Mouse (Mus musculus) stomach, embryonic 16.5 days (tissue): ENCODE measurements at regions not wholly inside any gene's neighbourhood (a gene's known extent, or its start where the extent isn't known, plus 50 kb on each side); places are given as distances from the start of the nearest gene placed in this dataset.
"Not testable (repeated sequence)": the region's sequence is repeated elsewhere in the genome, so short reads cannot be mapped to it uniquely, and the experiment has no call there.

Experiments
- ATAC-seq: fragments of 200-750 bp; cut with Nextera tagmentation; 2 replicates; pipeline ENCODE4 v1.8.0; 2017; ENCODE audit warnings: moderate number of reproducible peaks, moderate TSS enrichment; ENCODE audit not compliant: insufficient read depth, low FRiP score
- H3K27ac ChIP-seq: fragments of 300-500 bp; sonication (generic); 2 replicates; pipeline ENCODE4 v1.5.1; 2014; ENCODE audit warnings: low read length
- H3K27me3 ChIP-seq: fragments of 300-500 bp; sonication (generic); 2 replicates; pipeline ENCODE4 v1.6.1; 2014; ENCODE audit warnings: low read length, control low read depth, mixed read lengths; ENCODE audit not compliant: control insufficient read depth, insufficient read depth
- H3K36me3 ChIP-seq: fragments of 300-500 bp; sonication (generic); 2 replicates; pipeline ENCODE4 v1.6.1; 2014; ENCODE audit warnings: low read length; ENCODE audit not compliant: control insufficient read depth, insufficient read depth
- H3K4me1 ChIP-seq: fragments of 300-500 bp; sonication (generic); 2 replicates; pipeline ENCODE4 v1.6.1; 2014; ENCODE audit warnings: low read length, control low read depth, mixed read lengths; ENCODE audit not compliant: control insufficient read depth, insufficient read depth
- H3K4me2 ChIP-seq: fragments of 300-500 bp; sonication (generic); 2 replicates; pipeline ENCODE4 v1.6.1; 2014; ENCODE audit warnings: low read depth, low read length, mixed read lengths
- H3K4me3 ChIP-seq: fragments of 300-500 bp; sonication (generic); replicated peaks from 2 replicates; pipeline ENCODE4 v1.5.1; 2014; ENCODE audit warnings: mild to moderate bottlenecking, low read length
- H3K9ac ChIP-seq: fragments of 300-500 bp; sonication (generic); 2 replicates; pipeline ENCODE4 v1.6.1; 2014; ENCODE audit warnings: low read length
- H3K9me3 ChIP-seq: fragments of 300-500 bp; sonication (generic); replicated peaks from 2 replicates; pipeline ENCODE4 v1.6.1; 2016; ENCODE audit warnings: low read length, control low read depth; ENCODE audit not compliant: control insufficient read depth
- WGBS: fragments of 180-500 bp; shearing (Covaris S2); extraction: QIAGEN DNeasy Blood & Tissue Kit; methylation state at CpG from one replicate; pipeline ENCODE4 v1.1.7; 2014; 5-methylcytosine and 5-hydroxymethylcytosine counted together

- 79% methylated on average over 9 of the region's 9 CpGs for WGBS
- Histone ChIP-seq H3K36me3 (no peaks in the 10 kb centered on the region), H3K4me3 (no peak overlapping the region), H3K27ac (no peak overlapping the region), H3K9ac (no peak overlapping the region), H3K4me2 (no peak overlapping the region), H3K4me1 (0 out of 2 replicates have a peak, but pooled peaks cover 3% of the 10 kb centered on the region), H3K27me3 (no peaks in the 10 kb centered on the region), H3K9me3 (no peaks in the 10 kb centered on the region)
- ATAC-seq, result no peak
Measured at GRCm38 (mm10) chr8:78118493-78118892, 94.6 kb upstream of the Ttc29 start.

GRCm38 (mm10) chr8:78119682-78120081 is 93.4 kb upstream of the Ttc29 start:
- H3K4me2 ChIP-seq, result no peak overlapping the region
- H3K9ac ChIP-seq, result no peak overlapping the region
- WGBS, result 57% methylated on average over 11 of the region's 11 CpGs
- no peaks in the 10 kb centered on the region for H3K36me3 ChIP-seq
- ATAC-seq, result no peak
- H3K9me3 ChIP-seq, result no peaks in the 10 kb centered on the region
- no peak overlapping the region for H3K4me3 ChIP-seq
- H3K4me1 ChIP-seq, result 0 out of 2 replicates have a peak, but pooled peaks cover 3% of the 10 kb centered on the region
- H3K27me3 ChIP-seq, result no peaks in the 10 kb centered on the region
- H3K27ac ChIP-seq, result no peak overlapping the region

- no peak for ATAC-seq
- Histone ChIP-seq H3K27me3 (no peaks in the 10 kb centered on the region), H3K9me3 (no peaks in the 10 kb centered on the region), H3K4me1 (0 out of 2 replicates have a peak, but pooled peaks cover 3% of the 10 kb centered on the region), H3K27ac (no peak overlapping the region), H3K9ac (no peak overlapping the region), H3K36me3 (no peaks in the 10 kb centered on the region), H3K4me3 (no peak overlapping the region), H3K4me2 (no peak overlapping the region)
- WGBS, result 52% methylated on average over 5 of the region's 5 CpGs
Measured at GRCm38 (mm10) chr8:78124248-78124647, 88.8 kb upstream of the Ttc29 start.

- no peak overlapping the region for H3K4me3 ChIP-seq
- no peak overlapping the region for H3K27ac ChIP-seq
- WGBS, result 15% methylated on average over 2 of the region's 2 CpGs
- no peak overlapping the region for H3K9ac ChIP-seq
- H3K27me3 ChIP-seq, result no peaks in the 10 kb centered on the region
- no peaks in the 10 kb centered on the region for H3K9me3 ChIP-seq
- ATAC-seq, result no peak
- H3K36me3 ChIP-seq, result no peaks in the 10 kb centered on the region
- H3K4me2 ChIP-seq, result no peak overlapping the region
- H3K4me1 ChIP-seq, result no peaks in the 10 kb centered on the region
Measured at GRCm38 (mm10) chr8:78127852-78128251, 85.2 kb upstream of the Ttc29 start.

- Histone ChIP-seq H3K4me2 (no peak overlapping the region), H3K27ac (no peak overlapping the region)
- ATAC-seq, result no peak
Measured at GRCm38 (mm10) chr8:78129061-78129460, 84.0 kb upstream of the Ttc29 start.

GRCm38 (mm10) chr8:78139514-78139913 is 73.6 kb upstream of the Ttc29 start:
- not testable (repeated sequence) for H3K4me3 ChIP-seq, H3K4me2 ChIP-seq, H3K9me3 ChIP-seq, H3K27ac ChIP-seq, ATAC-seq, H3K27me3 ChIP-seq, H3K36me3 ChIP-seq, H3K9ac ChIP-seq, H3K4me1 ChIP-seq
- WGBS, result 63% methylated on average over 13 of the region's 15 CpGs

More at GRCm38 (mm10) chr8:78129061-78129460, 84.0 kb upstream of the Ttc29 start:
- Histone ChIP-seq H3K4me1 (no peaks in the 10 kb centered on the region), H3K36me3 (no peaks in the 10 kb centered on the region), H3K9me3 (no peaks in the 10 kb centered on the region), H3K4me3 (no peak overlapping the region), H3K27me3 (no peaks in the 10 kb centered on the region), H3K9ac (no peak overlapping the region)
- 68% methylated on average over 5 of the region's 5 CpGs for WGBS

- ATAC-seq, result no peak
- Histone ChIP-seq H3K4me3 (no peak overlapping the region), H3K36me3 (no peaks in the 10 kb centered on the region), H3K9ac (no peak overlapping the region), H3K4me1 (no peaks in the 10 kb centered on the region), H3K27ac (no peak overlapping the region), H3K9me3 (no peaks in the 10 kb centered on the region), H3K4me2 (no peak overlapping the region), H3K27me3 (no peaks in the 10 kb centered on the region)
- 67% methylated on average over 6 of the region's 6 CpGs for WGBS
Measured at GRCm38 (mm10) chr8:78147170-78147569, 65.9 kb upstream of the Ttc29 start.

- Histone ChIP-seq H3K27ac (no peak overlapping the region), H3K27me3 (no peaks in the 10 kb centered on the region)
- 89% methylated on average over 2 of the region's 2 CpGs for WGBS
Measured at GRCm38 (mm10) chr8:78148006-78148405, 65.1 kb upstream of the Ttc29 start.

GRCm38 (mm10) chr8:78154873-78155272 is 58.2 kb upstream of the Ttc29 start:
- Histone ChIP-seq H3K27ac (no peak overlapping the region), H3K36me3 (no peaks in the 10 kb centered on the region), H3K9me3 (no peaks in the 10 kb centered on the region), H3K9ac (no peak overlapping the region), H3K4me2 (no peak overlapping the region), H3K4me3 (no peak overlapping the region), H3K27me3 (no peaks in the 10 kb centered on the region), H3K4me1 (no peaks in the 10 kb centered on the region)
- ATAC-seq, result no peak
- 51% methylated on average over 8 of the region's 8 CpGs for WGBS

More at GRCm38 (mm10) chr8:78148006-78148405, 65.1 kb upstream of the Ttc29 start:
- Histone ChIP-seq H3K36me3 (no peaks in the 10 kb centered on the region), H3K9me3 (no peaks in the 10 kb centered on the region), H3K4me1 (no peaks in the 10 kb centered on the region), H3K4me3 (no peak overlapping the region), H3K4me2 (no peak overlapping the region), H3K9ac (no peak overlapping the region)
- ATAC-seq, result no peak

- 23% methylated on average over 1 of the region's 1 CpGs for WGBS
- Histone ChIP-seq H3K9ac (no peak overlapping the region), H3K4me3 (no peak overlapping the region), H3K4me1 (no peaks in the 10 kb centered on the region), H3K9me3 (no peaks in the 10 kb centered on the region), H3K36me3 (no peaks in the 10 kb centered on the region), H3K27me3 (no peaks in the 10 kb centered on the region), H3K4me2 (no peak overlapping the region), H3K27ac (no peak overlapping the region)
- no peak for ATAC-seq
Measured at GRCm38 (mm10) chr8:78162046-78162445, 51.1 kb upstream of the Ttc29 start.
